Mouse (Mus musculus): ENCODE results near the gene Eif4a3. TPM values are rescaled to one million over a fixed set of nuclear protein-coding genes. Genes with fewer than 3 reads are reported as not detected.
A peak's percentile ranks its signal among the peaks of the same experiment; 100 is the strongest.

Eif4a3 gene
- polyA plus RNA-seq, 1 experiment = 94.2 TPM

GRCm38 (mm10) chr11:119307916-119308315, 8.0 kb upstream of the Eif4a3 start:
- no peak overlapping the region for H3K27ac ChIP-seq (ENCODE audit: insufficient read depth, low read depth, low read length)
- no peak for DNase-seq

GRCm38 (mm10) chr11:119307658-119307867, 7.7 kb upstream of the Eif4a3 start, which contains the start of gene Card14:
Gene Card14 (plus strand): TSS chr11:119307768.
- Histone ChIP-seq H3K27ac (ENCODE audit: insufficient read depth, low read depth, low read length) (no peak within 1 kb of the TSS), H3K4me3 (ENCODE audit: insufficient read depth, low read depth, low read length) (no peak within 1 kb of the TSS), H3K27me3 (replicated peaks; ENCODE audit: control insufficient read depth, insufficient read depth, low read length) (no peaks in the 10 kb centered on the region), H3K4me1 (ENCODE audit: control insufficient read depth, insufficient read depth, low read length) (no peaks in the 10 kb centered on the region), H3K36me3 (ENCODE audit: control insufficient read depth, insufficient read depth, low read length) (no peaks in the 10 kb centered on the region)
- WGBS = 59% methylated on average over 1 of the region's 1 CpGs
- TF ChIP-seq CTCF (conservative IDR thresholded peaks at IDR 0.05; ENCODE audit: insufficient read depth, insufficient read length, low read depth, low read length) = no peak
- TF ChIP-seq POLR2A (IDR thresholded peaks at IDR 0.05; ENCODE audit: low read depth, low read length) = no peak
- DNase-seq = no peak

More at GRCm38 (mm10) chr11:119307916-119308315, 8.0 kb upstream of the Eif4a3 start:
- no peaks in the 10 kb centered on the region for H3K36me3 ChIP-seq (ENCODE audit: control insufficient read depth, insufficient read depth, low read length)
- TF ChIP-seq CTCF (conservative IDR thresholded peaks at IDR 0.05; ENCODE audit: insufficient read depth, insufficient read length, low read depth, low read length) = no peak
- no peak for TF ChIP-seq POLR2A (IDR thresholded peaks at IDR 0.05; ENCODE audit: low read depth, low read length)
- 29% methylated on average over 11 of the region's 11 CpGs for WGBS
- no peaks in the 10 kb centered on the region for H3K4me1 ChIP-seq (ENCODE audit: control insufficient read depth, insufficient read depth, low read length)
- H3K4me3 ChIP-seq (ENCODE audit: insufficient read depth, low read depth, low read length) = no peak overlapping the region
- H3K27me3 ChIP-seq (replicated peaks; ENCODE audit: control insufficient read depth, insufficient read depth, low read length) = no peaks in the 10 kb centered on the region

GRCm38 (mm10) chr11:119306762-119307657, 7.1 kb upstream of the Eif4a3 start:
- 65% methylated on average over 13 of the region's 13 CpGs for WGBS
- DNase-seq = peak; percentile 35

GRCm38 (mm10) chr11:119304904-119305712, 5.2 kb upstream of the Eif4a3 start:
- 32% methylated on average over 16 of the region's 16 CpGs for WGBS
- Histone ChIP-seq H3K4me1 (ENCODE audit: control insufficient read depth, insufficient read depth, low read length) (no peaks in the 10 kb centered on the region; the same call in 1 of the 2 replicates), H3K36me3 (ENCODE audit: control insufficient read depth, insufficient read depth, low read length) (no peaks in the 10 kb centered on the region), H3K4me3 (ENCODE audit: insufficient read depth, low read depth, low read length) (no peak overlapping the region), H3K27me3 (replicated peaks; ENCODE audit: control insufficient read depth, insufficient read depth, low read length) (no peaks in the 10 kb centered on the region), H3K27ac (ENCODE audit: insufficient read depth, low read depth, low read length) (no peak overlapping the region)
- TF ChIP-seq CTCF (conservative IDR thresholded peaks at IDR 0.05; ENCODE audit: insufficient read depth, insufficient read length, low read depth, low read length) (peak; percentile 82), POLR2A (IDR thresholded peaks at IDR 0.05; ENCODE audit: low read depth, low read length) (no peak)
- peak; percentile 48 for DNase-seq

More at GRCm38 (mm10) chr11:119306762-119307657, 7.1 kb upstream of the Eif4a3 start:
- Histone ChIP-seq H3K36me3 (ENCODE audit: control insufficient read depth, insufficient read depth, low read length) (no peaks in the 10 kb centered on the region), H3K27ac (ENCODE audit: insufficient read depth, low read depth, low read length) (no peak overlapping the region), H3K27me3 (replicated peaks; ENCODE audit: control insufficient read depth, insufficient read depth, low read length) (no peaks in the 10 kb centered on the region), H3K4me3 (ENCODE audit: insufficient read depth, low read depth, low read length) (no peak overlapping the region), H3K4me1 (ENCODE audit: control insufficient read depth, insufficient read depth, low read length) (no peaks in the 10 kb centered on the region)
- TF ChIP-seq CTCF (conservative IDR thresholded peaks at IDR 0.05; ENCODE audit: insufficient read depth, insufficient read length, low read depth, low read length) = no peak
- no peak for TF ChIP-seq POLR2A (IDR thresholded peaks at IDR 0.05; ENCODE audit: low read depth, low read length)

GRCm38 (mm10) chr11:119300986-119301385, 1.1 kb upstream of the Eif4a3 start:
- no peak for TF ChIP-seq CTCF (conservative IDR thresholded peaks at IDR 0.05; ENCODE audit: insufficient read depth, insufficient read length, low read depth, low read length)
- TF ChIP-seq POLR2A (IDR thresholded peaks at IDR 0.05; ENCODE audit: low read depth, low read length) = no peak
- H3K4me3 ChIP-seq (ENCODE audit: insufficient read depth, low read depth, low read length) = no peak overlapping the region
- WGBS = 14% methylated on average over 2 of the region's 2 CpGs
- peaks cover 4% of the 10 kb centered on the region; the same call in 1 of the 2 replicates for H3K4me1 ChIP-seq (ENCODE audit: control insufficient read depth, insufficient read depth, low read length)
- no peak for DNase-seq
- no peaks in the 10 kb centered on the region for H3K27me3 ChIP-seq (replicated peaks; ENCODE audit: control insufficient read depth, insufficient read depth, low read length)
- no peak overlapping the region for H3K27ac ChIP-seq (ENCODE audit: insufficient read depth, low read depth, low read length)
- no peaks in the 10 kb centered on the region; the same call in 1 of the 2 replicates for H3K36me3 ChIP-seq (ENCODE audit: control insufficient read depth, insufficient read depth, low read length)

- 2% methylated on average over 31 of the region's 31 CpGs for WGBS
- no peaks in the 10 kb centered on the region; the same call in 1 of the 2 replicates for H3K36me3 ChIP-seq (ENCODE audit: control insufficient read depth, insufficient read depth, low read length)
- H3K27ac ChIP-seq (ENCODE audit: insufficient read depth, low read depth, low read length) = peak overlapping the region; percentile 84
- no peak for DNase-seq
- TF ChIP-seq CTCF (conservative IDR thresholded peaks at IDR 0.05; ENCODE audit: insufficient read depth, insufficient read length, low read depth, low read length) = no peak
- TF ChIP-seq POLR2A (IDR thresholded peaks at IDR 0.05; ENCODE audit: low read depth, low read length) = no peak
- peak overlapping the region; percentile 98 for H3K4me3 ChIP-seq (ENCODE audit: insufficient read depth, low read depth, low read length)
- peaks cover 4% of the 10 kb centered on the region; the same call in 1 of the 2 replicates for H3K4me1 ChIP-seq (ENCODE audit: control insufficient read depth, insufficient read depth, low read length)
- H3K27me3 ChIP-seq (replicated peaks; ENCODE audit: control insufficient read depth, insufficient read depth, low read length) = no peaks in the 10 kb centered on the region
These were observed 502 bp upstream of the Eif4a3 start for GRCm38 (mm10) chr11:119300246-119300935.

Measured in kidney, adult 2 months (tissue).